Mouse (Mus musculus) embryonic facial prominence, embryonic 11.5 days (tissue): ENCODE measurements around the gene Ap2b1. TPM values are rescaled to one million over a fixed set of nuclear protein-coding genes. Genes with fewer than 3 reads are reported as not detected.
"Not testable (repeated sequence)": the region's sequence is repeated elsewhere in the genome, so short reads cannot be mapped to it uniquely, and the experiment has no call there.

Source experiments
- ATAC-seq: fragments of 200-750 bp; cut with Nextera tagmentation; replicated peaks from 2 replicates; pipeline ENCODE4 v1.8.0; 2017; ENCODE audit warnings: low read depth; ENCODE audit not compliant: insufficient number of reproducible peaks, low FRiP score, low TSS enrichment
- DNase-seq: peaks from one replicate; pipeline ENCODE4 v3.0.0-alpha.2; 2015; ENCODE audit warnings: low spot score
- H3K27ac ChIP-seq: fragments of 300-500 bp; sonication (generic); replicated peaks from 2 replicates; pipeline ENCODE4 v1.5.1; 2014; ENCODE audit warnings: mild to moderate bottlenecking, low read depth, low read length, control low read depth
- H3K27me3 ChIP-seq: fragments of 300-500 bp; sonication (generic); 2 replicates; pipeline ENCODE4 v1.6.1; 2014; ENCODE audit warnings: mild to moderate bottlenecking, low read length, moderate library complexity, mixed read lengths; ENCODE audit not compliant: control insufficient read depth, insufficient read depth
- H3K36me3 ChIP-seq: fragments of 300-500 bp; sonication (generic); replicated peaks from 2 replicates; pipeline ENCODE4 v1.6.1; 2014; ENCODE audit warnings: low read depth, mild to moderate bottlenecking, low read length, moderate library complexity, mixed read lengths; ENCODE audit not compliant: control insufficient read depth, insufficient read depth
- H3K4me1 ChIP-seq: fragments of 300-500 bp; sonication (generic); 2 replicates; pipeline ENCODE4 v1.6.1; 2014; ENCODE audit warnings: low read length, mixed read lengths; ENCODE audit not compliant: control insufficient read depth, insufficient read depth
- H3K4me2 ChIP-seq: fragments of 300-500 bp; sonication (generic); 2 replicates; pipeline ENCODE4 v1.6.1; 2014; ENCODE audit warnings: low read depth, mild to moderate bottlenecking, control low read depth, low read length, moderate library complexity
- H3K4me3 ChIP-seq: fragments of 300-500 bp; sonication (generic); 2 replicates; pipeline ENCODE4 v1.5.1; 2014; ENCODE audit warnings: low read depth, low read length, control low read depth
- H3K9ac ChIP-seq: fragments of 300-500 bp; sonication (generic); replicated peaks from 2 replicates; pipeline ENCODE4 v1.6.1; 2014; ENCODE audit warnings: mild to moderate bottlenecking, control low read depth, low read length
- H3K9me3 ChIP-seq: fragments of 300-500 bp; sonication (generic); replicated peaks from 2 replicates; pipeline ENCODE4 v1.6.1; 2016; ENCODE audit warnings: mild to moderate bottlenecking, low read length, inconsistent platforms, mixed read lengths; ENCODE audit not compliant: control insufficient read depth
- WGBS: fragments of 180-500 bp; shearing (Covaris S2); extraction: QIAGEN DNeasy Blood & Tissue Kit; methylation state at CpG from one replicate; pipeline ENCODE4 v1.1.7; 2014; 5-methylcytosine and 5-hydroxymethylcytosine counted together
- polyA plus RNA-seq: library from polyadenylated mRNA; unstranded; fragments of >200 nt; fragmentation: Nextera tagmentation; extraction: Ambion mirVana; gene quantifications from 2 replicates; pipeline ENCODE4 v1.2.1, GENCODE M21; 2014

The Ap2b1 gene
- polyA plus RNA-seq, result 93.5 and 96.0 TPM in 2 replicates

DNA sequence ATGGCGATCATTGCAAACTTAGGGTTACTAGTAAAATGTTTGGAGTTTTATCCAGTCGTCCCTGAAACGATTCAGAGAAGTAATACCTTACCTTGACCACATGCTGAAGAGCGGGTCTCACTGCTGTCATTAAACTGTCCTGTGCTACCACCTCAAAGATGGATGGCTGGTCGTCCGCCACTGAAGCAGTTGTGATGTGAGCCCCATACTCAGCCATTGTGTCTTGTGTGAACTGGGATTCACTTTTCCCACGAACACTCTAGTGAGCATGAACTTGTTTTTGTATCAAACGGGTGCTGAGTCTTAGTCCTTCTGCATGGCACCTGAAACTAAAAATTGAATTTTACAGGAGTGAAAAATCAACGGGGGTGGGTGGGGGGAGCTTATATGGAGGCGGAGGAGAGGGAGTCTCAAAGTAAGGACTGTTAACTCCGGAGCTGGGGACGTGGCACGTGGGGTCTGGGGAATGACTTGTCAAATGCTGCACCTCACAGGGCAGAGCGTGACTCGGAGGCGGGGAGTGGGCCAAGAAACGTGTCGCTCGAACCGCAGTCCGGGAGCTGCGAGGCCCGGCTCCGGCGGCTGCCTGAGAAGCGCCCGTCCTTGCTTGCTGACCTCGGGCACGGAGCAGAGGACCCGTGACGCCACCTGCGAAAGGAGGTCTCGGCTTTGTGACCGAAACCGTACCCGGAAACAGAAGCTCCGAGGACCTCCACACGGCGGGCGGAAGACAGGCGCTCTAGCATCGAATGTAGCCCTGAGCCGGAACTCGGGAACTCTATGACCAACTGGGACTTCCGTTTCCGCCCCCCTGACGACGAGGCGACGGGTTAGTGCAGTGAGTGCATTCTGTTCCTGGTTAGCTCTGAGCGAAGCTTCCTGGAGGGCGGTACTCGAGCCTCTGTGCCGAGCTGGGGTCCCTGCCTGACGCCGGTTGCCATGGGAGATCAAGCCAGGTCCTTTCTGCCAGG, at the start of gene Ap2b1:
Gene Ap2b1, plus strand, starts transcription at position 800 of the 971 bp plus-strand sequence.
- 3% methylated on average over 56 of the region's 56 CpGs for WGBS
- Histone ChIP-seq H3K36me3 (no peaks in the 10 kb centered on the region), H3K4me3 (peak within 1 kb of the TSS; percentile 68), H3K9me3 (no peaks in the 10 kb centered on the region), H3K9ac (peak within 1 kb of the TSS; percentile 85), H3K27me3 (no peaks in the 10 kb centered on the region), H3K4me2 (peak within 1 kb of the TSS; percentile 76), H3K4me1 (peaks cover 3% of the 10 kb centered on the region; the same call in 1 of the 2 replicates), H3K27ac (peak within 1 kb of the TSS; percentile 73)
- ATAC-seq, result peak; percentile 93
- DNase-seq, result peak; percentile 98

- not testable (repeated sequence) for H3K4me3 ChIP-seq, DNase-seq, H3K4me1 ChIP-seq, H3K9ac ChIP-seq, ATAC-seq, H3K27me3 ChIP-seq, H3K27ac ChIP-seq, H3K9me3 ChIP-seq, H3K4me2 ChIP-seq, H3K36me3 ChIP-seq
- WGBS, result 70% methylated on average over 5 of the region's 5 CpGs
Observed at GRCm38 (mm10) chr11:83257211-83257610, 41.6 kb upstream of the Ap2b1 start.

DNA sequence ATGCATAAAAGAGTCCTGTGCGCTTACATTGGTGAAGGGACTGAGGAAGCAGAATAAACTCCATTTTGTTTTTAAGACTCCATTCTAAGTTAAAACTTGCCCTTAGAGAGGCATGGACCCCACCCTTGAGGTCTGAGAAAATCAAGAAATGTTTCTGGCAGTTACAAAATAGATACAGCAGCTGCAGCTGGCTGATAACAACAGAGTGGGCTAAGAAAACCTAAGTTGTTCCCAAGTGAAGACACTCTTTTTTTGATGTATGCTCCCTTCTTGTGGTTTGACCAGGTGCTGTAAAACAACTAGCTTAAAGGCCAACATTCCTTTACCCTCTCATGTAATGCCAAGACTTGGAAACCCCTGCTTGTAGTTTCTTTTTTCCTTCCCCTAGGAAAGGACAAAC, 36.2 kb upstream of the Ap2b1 start:
- H3K4me2 ChIP-seq, result no peak overlapping the region
- H3K27ac ChIP-seq, result no peak overlapping the region
- no peak for DNase-seq
- WGBS, result 95% methylated on average over 1 of the region's 1 CpGs
- no peaks in the 10 kb centered on the region for H3K36me3 ChIP-seq
- no peak overlapping the region for H3K4me3 ChIP-seq
- no peak overlapping the region for H3K9ac ChIP-seq
- no peaks in the 10 kb centered on the region for H3K4me1 ChIP-seq
- H3K9me3 ChIP-seq, result no peaks in the 10 kb centered on the region
- ATAC-seq, result no peak
- no peaks in the 10 kb centered on the region for H3K27me3 ChIP-seq

GRCm38 (mm10) chr11:83263146-83263545, 35.7 kb upstream of the Ap2b1 start:
- no peak overlapping the region for H3K27ac ChIP-seq
- H3K9me3 ChIP-seq, result no peaks in the 10 kb centered on the region
- DNase-seq (peak; percentile 44), ATAC-seq (no peak)
- no peak overlapping the region for H3K9ac ChIP-seq
- H3K4me2 ChIP-seq, result no peak overlapping the region
- H3K4me3 ChIP-seq, result no peak overlapping the region
- H3K27me3 ChIP-seq, result no peaks in the 10 kb centered on the region
- H3K36me3 ChIP-seq, result no peaks in the 10 kb centered on the region
- 58% methylated on average over 3 of the region's 3 CpGs for WGBS
- no peaks in the 10 kb centered on the region for H3K4me1 ChIP-seq

- no peaks in the 10 kb centered on the region; the same call in 1 of the 2 replicates for H3K27me3 ChIP-seq
- no peak overlapping the region for H3K27ac ChIP-seq
- 0% methylated on average over 6 of the region's 6 CpGs for WGBS
- H3K36me3 ChIP-seq, result no peaks in the 10 kb centered on the region
- H3K9ac ChIP-seq, result peak overlapping the region; percentile 53
- ATAC-seq, result no peak; the same call in 1 of the 2 replicates
- peak overlapping the region; percentile 24 for H3K4me3 ChIP-seq
- H3K4me1 ChIP-seq, result no peaks in the 10 kb centered on the region
- no peaks in the 10 kb centered on the region for H3K9me3 ChIP-seq
- H3K4me2 ChIP-seq, result peak overlapping the region; percentile 47
- no peak for DNase-seq
Observed at GRCm38 (mm10) chr11:83270842-83271150, 28.0 kb upstream of the Ap2b1 start.

DNA sequence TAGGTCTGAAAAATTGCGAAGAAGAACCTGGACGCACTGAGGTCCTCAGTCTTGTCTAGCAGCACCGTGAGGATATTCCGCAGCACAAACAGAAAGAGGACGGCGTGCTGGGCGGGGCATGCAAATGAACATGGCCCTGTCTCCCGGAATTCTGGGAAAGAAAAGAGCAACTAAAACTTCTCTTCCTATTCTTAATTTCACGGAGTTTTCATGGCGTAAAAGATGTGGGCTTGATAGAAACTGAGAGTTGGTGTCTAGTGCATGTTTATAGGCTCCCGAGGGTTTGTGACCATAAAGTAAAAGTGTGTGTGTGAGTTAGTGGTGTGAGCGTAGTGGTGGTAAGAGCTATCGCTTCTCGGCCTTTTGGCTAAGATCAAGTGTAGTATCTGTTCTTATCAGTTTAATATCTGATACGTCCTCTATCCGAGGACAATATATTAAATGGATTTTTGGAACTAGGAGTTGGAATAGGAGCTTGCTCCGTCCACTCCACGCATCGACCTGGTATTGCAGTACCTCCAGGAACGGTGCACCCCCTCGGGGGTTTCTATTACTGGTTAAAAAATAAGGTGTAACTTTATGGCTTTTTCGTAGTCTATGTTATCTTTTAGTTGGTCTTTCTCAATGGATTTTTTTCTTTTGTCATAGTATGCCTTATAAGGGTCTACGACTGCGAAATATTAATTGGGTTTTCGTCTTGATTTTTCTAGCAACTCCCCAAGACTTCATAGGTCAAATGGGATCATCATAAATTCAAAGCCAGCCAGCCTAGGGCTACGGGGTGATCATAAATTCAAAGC, 27.5 kb upstream of the Ap2b1 start:
- WGBS, result under 1% methylated on average over 26 of the region's 26 CpGs
- no peaks in the 10 kb centered on the region for H3K4me1 ChIP-seq
- no peaks in the 10 kb centered on the region for H3K36me3 ChIP-seq
- 0 out of 2 replicates have a peak overlapping the region, but pooled peaks have one; percentile 42 for H3K27ac ChIP-seq
- H3K9me3 ChIP-seq, result no peaks in the 10 kb centered on the region
- peak overlapping the region; percentile 47 for H3K4me2 ChIP-seq
- no peaks in the 10 kb centered on the region; the same call in 1 of the 2 replicates for H3K27me3 ChIP-seq
- H3K4me3 ChIP-seq, result peak overlapping the region; percentile 24
- peak overlapping the region; percentile 53 for H3K9ac ChIP-seq
- ATAC-seq, result peak; percentile 87
- peak; percentile 90 for DNase-seq

DNA sequence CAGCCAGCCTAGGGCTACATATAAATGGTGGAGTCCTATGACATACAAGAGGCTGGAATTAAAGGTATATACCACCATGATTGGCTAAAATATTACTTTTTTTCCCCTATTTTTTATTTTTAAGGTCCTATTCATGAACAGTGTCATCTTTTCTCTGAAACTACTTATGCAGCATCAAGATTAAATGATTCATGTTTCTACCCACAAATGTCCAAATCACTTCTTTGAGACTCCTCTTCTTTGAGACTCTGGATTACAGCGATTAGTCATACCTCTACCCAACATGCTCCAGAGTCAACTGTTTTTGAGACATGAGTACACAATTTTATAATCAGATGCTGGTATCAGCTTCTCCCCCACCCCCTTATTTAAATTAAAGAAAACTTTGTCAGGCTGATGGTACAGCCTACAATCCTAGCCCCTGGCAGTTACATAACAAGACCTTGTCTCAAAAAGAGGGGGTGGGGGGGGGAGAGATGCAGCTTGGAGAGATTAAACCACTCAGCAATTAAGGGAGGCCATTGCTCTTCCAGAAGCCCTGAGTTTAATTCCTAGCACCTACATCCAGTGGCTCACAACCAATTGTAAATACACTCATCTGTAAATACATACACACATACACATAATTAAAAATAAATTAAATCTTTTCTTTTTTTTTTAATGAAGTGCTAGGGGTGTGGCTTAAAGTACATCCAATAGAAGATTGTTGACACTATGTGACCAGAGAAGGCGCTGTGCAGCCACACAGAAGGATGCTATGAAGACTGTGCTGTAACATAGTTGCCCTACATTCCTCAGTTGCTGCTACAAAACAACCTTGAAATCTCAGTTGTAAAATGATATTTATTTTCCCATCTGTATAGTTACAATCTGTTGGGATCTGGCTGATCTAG, 26.6 kb upstream of the Ap2b1 start:
- ATAC-seq (no peak), DNase-seq (peak; percentile 19)
- no peaks in the 10 kb centered on the region for H3K9me3 ChIP-seq
- no peaks in the 10 kb centered on the region; the same call in 1 of the 2 replicates for H3K27me3 ChIP-seq
- no peaks in the 10 kb centered on the region for H3K4me1 ChIP-seq
- H3K27ac ChIP-seq, result no peak overlapping the region
- H3K4me2 ChIP-seq, result no peak overlapping the region
- WGBS, result 18% methylated on average over 2 of the region's 2 CpGs
- H3K4me3 ChIP-seq, result no peak overlapping the region
- no peaks in the 10 kb centered on the region for H3K36me3 ChIP-seq
- no peak overlapping the region for H3K9ac ChIP-seq
